Mouse (Mus musculus) midbrain, postnatal 0 days (tissue): ENCODE measurements around the gene Afap1. TPM values are rescaled to one million over a fixed set of nuclear protein-coding genes. Genes with fewer than 3 reads are reported as not detected.
A peak's percentile ranks its signal among the peaks of the same experiment; 100 is the strongest.

Experiments used
- ATAC-seq: fragments of 200-750 bp; cut with Nextera tagmentation; 2 replicates; pipeline ENCODE4 v1.8.0; 2017; ENCODE audit warnings: moderate number of reproducible peaks, mild to moderate bottlenecking, moderate TSS enrichment, moderate library complexity; ENCODE audit not compliant: low FRiP score
- DNase-seq: peaks from one replicate; pipeline ENCODE4 v3.0.0-alpha.2; 2015; ENCODE audit warnings: low spot score
- H3K27ac ChIP-seq: fragments of 300-500 bp; sonication (generic); 2 replicates; pipeline ENCODE4 v1.5.1; 2014; ENCODE audit warnings: low read depth, mild to moderate bottlenecking, low read length, mixed read lengths
- H3K27me3 ChIP-seq: fragments of 300-500 bp; sonication (generic); 2 replicates; pipeline ENCODE4 v1.6.1; 2014; ENCODE audit warnings: low read length, control low read depth, mixed read lengths; ENCODE audit not compliant: insufficient read depth
- H3K36me3 ChIP-seq: fragments of 300-500 bp; sonication (generic); 2 replicates; pipeline ENCODE4 v1.6.1; 2014; ENCODE audit warnings: low read length, control low read depth, mixed read lengths; ENCODE audit not compliant: insufficient read depth
- H3K4me1 ChIP-seq: fragments of 300-500 bp; sonication (generic); 2 replicates; pipeline ENCODE4 v1.6.1; 2014; ENCODE audit warnings: mild to moderate bottlenecking, control low read depth, antibody characterized with exemption, low read length, mixed read lengths; ENCODE audit not compliant: insufficient read depth
- H3K4me2 ChIP-seq: fragments of 300-500 bp; sonication (generic); 2 replicates; pipeline ENCODE4 v1.6.1; 2014; ENCODE audit warnings: low read depth, mild to moderate bottlenecking, low read length, mixed read lengths; ENCODE audit not compliant: poor library complexity, severe bottlenecking
- H3K4me3 ChIP-seq: fragments of 300-500 bp; sonication (generic); 2 replicates; pipeline ENCODE4 v1.5.1; 2014; ENCODE audit warnings: low read depth, mild to moderate bottlenecking, low read length, moderate library complexity
- H3K9ac ChIP-seq: fragments of 300-500 bp; sonication (generic); replicated peaks from 2 replicates; pipeline ENCODE4 v1.6.1; 2014; ENCODE audit warnings: mild to moderate bottlenecking, low read length, moderate library complexity, mixed read lengths; ENCODE audit not compliant: poor library complexity, severe bottlenecking
- H3K9me3 ChIP-seq: fragments of 300-500 bp; sonication (generic); 2 replicates; pipeline ENCODE4 v1.6.1; 2016; ENCODE audit warnings: low read length, control low read depth
- CTCF ChIP-seq: IDR thresholded peaks from 2 replicates; pipeline ENCODE4 v1.5.1; 2016; ENCODE audit warnings: antibody characterized with exemption, mild to moderate bottlenecking
- WGBS: fragments of 180-500 bp; shearing (Covaris S2); extraction: QIAGEN DNeasy Blood & Tissue Kit; methylation state at CpG from one replicate; pipeline ENCODE4 v1.1.7; 2014; 5-methylcytosine and 5-hydroxymethylcytosine counted together
- polyA plus RNA-seq: library from polyadenylated mRNA; unstranded; fragments of >200 nt; fragmentation: Nextera tagmentation; extraction: Ambion mirVana; gene quantifications from 2 replicates; pipeline ENCODE4 v1.2.1, GENCODE M21; 2015
- total RNA-seq: library from RNA; depleted of rRNA; stranded (reverse); fragments of >200 nt; gene quantifications from 2 replicates; pipeline ENCODE4 v1.2.3, GENCODE M21; 2014

The Afap1 gene
- total and polyA plus RNA-seq, 2 experiments from 2014 or later = 43.8 to 80.9 TPM

DNA sequence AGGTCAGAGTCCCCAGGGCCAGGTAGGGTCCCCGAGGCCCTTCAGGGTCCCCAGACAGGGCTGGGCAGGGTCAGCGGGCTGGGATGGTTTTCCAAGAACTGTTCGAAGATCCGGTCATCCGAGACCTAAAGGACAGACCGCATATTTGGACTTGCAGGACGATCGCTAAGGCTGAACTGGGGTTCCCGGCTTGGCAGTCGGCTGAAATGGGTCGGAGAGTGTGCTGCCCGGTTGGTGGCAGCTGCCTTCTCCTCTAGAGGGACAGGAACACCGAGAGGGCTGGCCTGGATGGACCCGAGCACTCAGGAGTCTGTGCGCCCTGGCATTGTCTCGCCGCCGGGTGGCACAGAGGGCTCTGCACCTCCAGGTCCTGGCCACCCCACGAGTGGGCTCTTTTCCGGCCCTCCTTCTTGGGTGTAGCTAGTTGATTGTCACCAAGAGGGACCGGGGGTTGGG, 714 bp downstream of the Afap1 start:
- Histone ChIP-seq H3K36me3 (no peaks in the 10 kb centered on the region), H3K27ac (peak overlapping the region; percentile 72), H3K4me2 (peak overlapping the region; percentile 94), H3K4me1 (peaks cover 6% of the 10 kb centered on the region; the same call in 1 of the 2 replicates), H3K9me3 (no peaks in the 10 kb centered on the region), H3K4me3 (peak overlapping the region; percentile 83), H3K9ac (peak overlapping the region; percentile 90), H3K27me3 (no peaks in the 10 kb centered on the region)
- WGBS = under 1% methylated on average over 21 of the region's 21 CpGs
- ATAC-seq = peak; percentile 38
- peak; percentile 56 for DNase-seq
- peak; percentile 54 for TF ChIP-seq CTCF

GRCm38 (mm10) chr5:35894295-35895047, 1.4 kb downstream of the Afap1 start:
- Histone ChIP-seq H3K9me3 (no peaks in the 10 kb centered on the region), H3K27ac (peak overlapping the region; percentile 72), H3K36me3 (no peaks in the 10 kb centered on the region), H3K4me2 (peak overlapping the region; percentile 94), H3K4me1 (peaks cover 6% of the 10 kb centered on the region; the same call in 1 of the 2 replicates), H3K9ac (peak overlapping the region; percentile 90), H3K27me3 (no peaks in the 10 kb centered on the region), H3K4me3 (peak overlapping the region; percentile 83)
- ATAC-seq (no peak), DNase-seq (peak; percentile 72)
- 6% methylated on average over 28 of the region's 30 CpGs for WGBS
- TF ChIP-seq CTCF = no peak

- Histone ChIP-seq H3K9me3 (no peaks in the 10 kb centered on the region), H3K27ac (no peak overlapping the region), H3K36me3 (no peaks in the 10 kb centered on the region), H3K9ac (no peak overlapping the region), H3K27me3 (no peaks in the 10 kb centered on the region), H3K4me2 (peak overlapping the region; percentile 7; the same call in 1 of the 2 replicates), H3K4me3 (no peak overlapping the region), H3K4me1 (peaks cover 12% of the 10 kb centered on the region; the same call in 1 of the 2 replicates)
- 90% methylated on average over 4 of the region's 4 CpGs for WGBS
- ATAC-seq (no peak), DNase-seq (no peak)
- no peak for TF ChIP-seq CTCF
These were observed 2.8 kb downstream of the Afap1 start for GRCm38 (mm10) chr5:35895926-35896325.

GRCm38 (mm10) chr5:35896556-35896955, 3.4 kb downstream of the Afap1 start:
- Histone ChIP-seq H3K9ac (no peak overlapping the region), H3K27ac (no peak overlapping the region), H3K4me3 (no peak overlapping the region), H3K27me3 (no peaks in the 10 kb centered on the region), H3K36me3 (no peaks in the 10 kb centered on the region), H3K4me2 (no peak overlapping the region), H3K4me1 (peaks cover 12% of the 10 kb centered on the region), H3K9me3 (no peaks in the 10 kb centered on the region)
- no peak for TF ChIP-seq CTCF
- DNase-seq = no peak
- WGBS = 68% methylated on average over 4 of the region's 4 CpGs
- ATAC-seq = no peak

DNA sequence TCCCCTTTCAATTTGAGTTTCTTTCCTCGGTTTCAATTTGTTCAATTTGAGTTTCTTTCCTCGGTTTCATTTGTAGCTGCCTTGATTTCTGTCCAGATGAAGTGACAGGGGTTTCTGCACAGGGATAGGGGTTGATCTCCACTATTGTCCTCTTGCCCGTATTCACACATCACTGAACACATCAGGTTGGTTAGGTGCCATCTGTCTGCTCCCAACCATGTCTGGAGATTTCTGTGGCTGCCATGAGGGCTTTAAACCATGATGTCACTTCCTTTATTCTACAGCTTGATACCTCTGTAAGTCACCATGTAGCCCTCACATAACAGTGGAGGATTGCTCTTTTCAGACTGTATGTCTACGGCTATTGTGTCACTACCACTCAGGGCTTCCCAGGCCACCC, 4.0 kb downstream of the Afap1 start:
- H3K4me2 ChIP-seq = no peak overlapping the region
- H3K9me3 ChIP-seq = no peaks in the 10 kb centered on the region
- H3K9ac ChIP-seq = no peak overlapping the region
- 75% methylated on average over 4 of the region's 4 CpGs for WGBS
- no peak for TF ChIP-seq CTCF
- no peak overlapping the region for H3K27ac ChIP-seq
- no peak for ATAC-seq
- DNase-seq = peak; percentile 51
- no peaks in the 10 kb centered on the region for H3K27me3 ChIP-seq
- no peak overlapping the region for H3K4me3 ChIP-seq
- H3K36me3 ChIP-seq = no peaks in the 10 kb centered on the region
- peaks cover 12% of the 10 kb centered on the region for H3K4me1 ChIP-seq

GRCm38 (mm10) chr5:35898114-35898513, 5.0 kb downstream of the Afap1 start:
- H3K4me3 ChIP-seq = no peak overlapping the region
- DNase-seq = no peak
- WGBS = 64% methylated on average over 4 of the region's 4 CpGs
- H3K9me3 ChIP-seq = no peaks in the 10 kb centered on the region
- no peak overlapping the region for H3K4me2 ChIP-seq
- no peaks in the 10 kb centered on the region for H3K27me3 ChIP-seq
- no peak for ATAC-seq
- no peak overlapping the region for H3K27ac ChIP-seq
- H3K4me1 ChIP-seq = peaks cover 12% of the 10 kb centered on the region
- TF ChIP-seq CTCF = no peak
- no peaks in the 10 kb centered on the region for H3K36me3 ChIP-seq
- H3K9ac ChIP-seq = no peak overlapping the region
